Mouse (Mus musculus) brown adipose tissue, adult 24 weeks (tissue): ENCODE data around the gene Vmac. TPM values are rescaled to one million over a fixed set of nuclear protein-coding genes. Genes with fewer than 3 reads are reported as not detected.

ENCODE experiments used
- H3K27ac ChIP-seq: fragments of 200-500 bp; replicated peaks from 2 replicates; pipeline ENCODE4 v1.5.1; 2012; ENCODE audit warnings: low read depth, mild to moderate bottlenecking, low read length
- H3K4me1 ChIP-seq: fragments of 200-500 bp; 2 replicates; pipeline ENCODE4 v1.6.1; 2012; ENCODE audit warnings: low read length, mixed read lengths; ENCODE audit not compliant: control insufficient read depth, insufficient read depth, insufficient read length
- H3K4me3 ChIP-seq: fragments of 200-500 bp; 2 replicates; pipeline ENCODE4 v1.5.1; 2012; ENCODE audit warnings: low read depth, mild to moderate bottlenecking, low read length, moderate library complexity; ENCODE audit not compliant: insufficient read depth
- polyA plus RNA-seq: library from polyadenylated mRNA; stranded (reverse); fragments of >200 nt; gene quantifications from 2 replicates; pipeline ENCODE4 v1.2.4, GENCODE M21; 2012; ENCODE audit not compliant: missing spikeins, insufficient read depth, insufficient read length

Gene Vmac
- polyA plus RNA-seq, 1 experiment, result 13.8 TPM

GRCm38 (mm10) chr17:56683546-56684140 lies 34.2 kb downstream of the Vmac start:
- Histone ChIP-seq H3K27ac (no peak overlapping the region), H3K4me3 (no peak overlapping the region), H3K4me1 (0 out of 2 replicates have a peak, but pooled peaks cover 2% of the 10 kb centered on the region)

- no peak overlapping the region for H3K4me3 ChIP-seq
- H3K4me1 ChIP-seq, result 0 out of 2 replicates have a peak, but pooled peaks cover 2% of the 10 kb centered on the region
- no peak overlapping the region for H3K27ac ChIP-seq
These were observed 34.9 kb downstream of the Vmac start for GRCm38 (mm10) chr17:56682880-56683279.

GRCm38 (mm10) chr17:56681791-56682190 lies 36.0 kb downstream of the Vmac start:
- H3K27ac ChIP-seq, result no peak overlapping the region
- H3K4me1 ChIP-seq, result 0 out of 2 replicates have a peak, but pooled peaks cover 2% of the 10 kb centered on the region
- no peak overlapping the region for H3K4me3 ChIP-seq

- Histone ChIP-seq H3K27ac (no peak overlapping the region), H3K4me3 (peak overlapping the region; percentile 73), H3K4me1 (no peaks in the 10 kb centered on the region; the same call in 1 of the 2 replicates)
These were observed 44.0 kb downstream of the Vmac start for GRCm38 (mm10) chr17:56673647-56674416.

- Histone ChIP-seq H3K4me3 (peak within 1 kb of the TSS; percentile 73), H3K4me1 (no peaks in the 10 kb centered on the region; the same call in 1 of the 2 replicates), H3K27ac (peak within 1 kb of the TSS; percentile 94)
These were observed 44.7 kb downstream of the Vmac start, which contains the start of gene Ranbp3 for GRCm38 (mm10) chr17:56672941-56673646. TSS of gene Ranbp3 (plus strand) at chr17:56673294.

- H3K4me3 ChIP-seq, result no peak overlapping the region
- no peaks in the 10 kb centered on the region for H3K4me1 ChIP-seq
- H3K27ac ChIP-seq, result no peak overlapping the region
These were observed 48.1 kb downstream of the Vmac start for GRCm38 (mm10) chr17:56669766-56670165.

- Histone ChIP-seq H3K4me1 (no peaks in the 10 kb centered on the region), H3K27ac (no peak overlapping the region), H3K4me3 (peak overlapping the region; percentile 60)
These were observed 49.3 kb downstream of the Vmac start for GRCm38 (mm10) chr17:56668384-56669144.

- H3K4me3 ChIP-seq, result no peak overlapping the region
- no peak overlapping the region for H3K27ac ChIP-seq
- H3K4me1 ChIP-seq, result no peaks in the 10 kb centered on the region
These were observed 50.2 kb downstream of the Vmac start for GRCm38 (mm10) chr17:56667591-56667990.

- Histone ChIP-seq H3K4me3 (no peak overlapping the region), H3K27ac (no peak overlapping the region), H3K4me1 (no peaks in the 10 kb centered on the region)
These were observed 51.4 kb downstream of the Vmac start for GRCm38 (mm10) chr17:56666384-56666783.

- no peaks in the 10 kb centered on the region for H3K4me1 ChIP-seq
- no peak overlapping the region for H3K4me3 ChIP-seq
These were observed 53.5 kb downstream of the Vmac start for GRCm38 (mm10) chr17:56664333-56664732.

More at GRCm38 (mm10) chr17:56664333-56664732, 53.5 kb downstream of the Vmac start:
- H3K27ac ChIP-seq, result no peak overlapping the region

Other genes with a start within 250 kb of the Vmac start
- gene Ptprs, start 241.5 kb downstream of the Vmac start, polyA plus RNA-seq, result 10.3 and 10.7 TPM in 2 replicates
- gene Znrf4, start 205.6 kb downstream of the Vmac start, polyA plus RNA-seq, result not detected in 2 replicates
- gene Gm20219, start 163.6 kb downstream of the Vmac start, polyA plus RNA-seq, result not detected in 2 replicates
- 29.9 and 46.1 TPM in 2 replicates for gene Safb2, start 133.4 kb downstream of the Vmac start, polyA plus RNA-seq
- gene Safb, start 133.2 kb downstream of the Vmac start, polyA plus RNA-seq, result 38.6 and 51.6 TPM in 2 replicates
- 707 and 715 TPM in 2 replicates for gene 2410015M20Rik, start 108.3 kb downstream of the Vmac start, polyA plus RNA-seq
- gene Rpl36, start 104.6 kb downstream of the Vmac start, polyA plus RNA-seq, result 638 and 747 TPM in 2 replicates
- 105 and 121 TPM in 2 replicates for gene Lonp1, start 91.1 kb downstream of the Vmac start, polyA plus RNA-seq
- gene Catsperd, start 89.9 kb downstream of the Vmac start, polyA plus RNA-seq, result not detected in 2 replicates
- gene Ranbp3, start 44.7 kb downstream of the Vmac start, polyA plus RNA-seq, result 16.4 and 17.4 TPM in 2 replicates
- gene Ndufa11, start 255 bp downstream of the Vmac start, polyA plus RNA-seq, result 597 and 872 TPM in 2 replicates
- 5.1 and 7.5 TPM in 2 replicates for gene Nrtn, start 39.5 kb upstream of the Vmac start, polyA plus RNA-seq
- gene Dus3l, start 46.7 kb upstream of the Vmac start, polyA plus RNA-seq, result 4.6 and 13.1 TPM in 2 replicates
- gene Prr22, start 52.2 kb upstream of the Vmac start, polyA plus RNA-seq, result not detected in 2 replicates
- gene Rfx2, start 113.0 kb upstream of the Vmac start, polyA plus RNA-seq, result 2.5 and 3.0 TPM in 2 replicates
- not detected in 2 replicates for gene Acsbg2, start 156.4 kb upstream of the Vmac start, polyA plus RNA-seq
- not detected in 2 replicates for gene 1700061G19Rik, start 157.5 kb upstream of the Vmac start, polyA plus RNA-seq
- gene Mllt1, start 217.4 kb upstream of the Vmac start, polyA plus RNA-seq, result 9.9 and 14.9 TPM in 2 replicates